Mouse (Mus musculus): ENCODE results near the gene Rfc1. TPM values are rescaled to one million over a fixed set of nuclear protein-coding genes. Genes with fewer than 3 reads are reported as not detected.
A peak's percentile ranks its signal among the peaks of the same experiment; 100 is the strongest.

Gene Rfc1
- total and polyA plus RNA-seq, 2 experiments from 2014 or later, result 18.6 to 31.2 TPM

GRCm38 (mm10) chr5:65250185-65250855, 85.2 kb downstream of the Rfc1 start:
- Histone ChIP-seq H3K4me1 (ENCODE audit: insufficient read depth, low read length) (no peaks in the 10 kb centered on the region), H3K27ac (no peak overlapping the region), H3K4me2 (ENCODE audit: low read depth, low read length) (no peak overlapping the region), H3K4me3 (ENCODE audit: low read length) (no peak overlapping the region), H3K9ac (replicated peaks; ENCODE audit: low read length) (no peak overlapping the region), H3K27me3 (ENCODE audit: insufficient read depth, low read length) (no peaks in the 10 kb centered on the region), H3K36me3 (ENCODE audit: insufficient read depth, low read length) (peaks cover 8% of the 10 kb centered on the region; the same call in 1 of the 2 replicates), H3K9me3 (ENCODE audit: low read length) (no peaks in the 10 kb centered on the region)
- 59% methylated on average over 7 of the region's 7 CpGs for WGBS
- no peak for DNase-seq (ENCODE audit: low spot score)
- no peak for TF ChIP-seq CTCF (IDR thresholded peaks at IDR 0.05; ENCODE audit: low read depth)
- no peak for ATAC-seq

- H3K9ac ChIP-seq (replicated peaks; ENCODE audit: low read length), result no peak overlapping the region
- H3K27ac ChIP-seq, result no peak overlapping the region
- no peaks in the 10 kb centered on the region for H3K9me3 ChIP-seq (ENCODE audit: low read length)
- no peak overlapping the region for H3K4me2 ChIP-seq (ENCODE audit: low read depth, low read length)
- no peak for TF ChIP-seq CTCF (IDR thresholded peaks at IDR 0.05; ENCODE audit: low read depth)
- no peak for ATAC-seq
- WGBS, result 75% methylated on average over 3 of the region's 3 CpGs
- H3K4me1 ChIP-seq (ENCODE audit: insufficient read depth, low read length), result no peaks in the 10 kb centered on the region
- H3K36me3 ChIP-seq (ENCODE audit: insufficient read depth, low read length), result peaks cover 8% of the 10 kb centered on the region; the same call in 1 of the 2 replicates
- DNase-seq (ENCODE audit: low spot score), result no peak
- no peaks in the 10 kb centered on the region for H3K27me3 ChIP-seq (ENCODE audit: insufficient read depth, low read length)
- no peak overlapping the region for H3K4me3 ChIP-seq (ENCODE audit: low read length)
Measured at GRCm38 (mm10) chr5:65247296-65247695, 88.2 kb downstream of the Rfc1 start.

- DNase-seq (ENCODE audit: low spot score) (peak; percentile 80), ATAC-seq (peak; percentile 74)
- Histone ChIP-seq H3K4me2 (ENCODE audit: low read depth, low read length) (no peak overlapping the region), H3K9ac (replicated peaks; ENCODE audit: low read length) (no peak overlapping the region), H3K27me3 (ENCODE audit: insufficient read depth, low read length) (no peaks in the 10 kb centered on the region), H3K27ac (no peak overlapping the region), H3K36me3 (ENCODE audit: insufficient read depth, low read length) (peaks cover 4% of the 10 kb centered on the region; the same call in 1 of the 2 replicates), H3K9me3 (ENCODE audit: low read length) (no peaks in the 10 kb centered on the region), H3K4me3 (ENCODE audit: low read length) (no peak overlapping the region), H3K4me1 (ENCODE audit: insufficient read depth, low read length) (no peaks in the 10 kb centered on the region)
- peak; percentile 66 for TF ChIP-seq CTCF (IDR thresholded peaks at IDR 0.05; ENCODE audit: low read depth)
- 55% methylated on average over 5 of the region's 5 CpGs for WGBS
Measured at GRCm38 (mm10) chr5:65242740-65243139, 92.7 kb downstream of the Rfc1 start.

GRCm38 (mm10) chr5:65231289-65232003, 104.0 kb downstream of the Rfc1 start:
- H3K36me3 ChIP-seq (ENCODE audit: insufficient read depth, low read length), result peaks cover 11% of the 10 kb centered on the region

GRCm38 (mm10) chr5:65224056-65224455, 111.4 kb downstream of the Rfc1 start:
- 92% methylated on average over 5 of the region's 5 CpGs for WGBS
- no peak overlapping the region for H3K27ac ChIP-seq
- DNase-seq (ENCODE audit: low spot score) (no peak), ATAC-seq (no peak)
- peaks cover 27% of the 10 kb centered on the region for H3K36me3 ChIP-seq (ENCODE audit: insufficient read depth, low read length)
- H3K27me3 ChIP-seq (ENCODE audit: insufficient read depth, low read length), result no peaks in the 10 kb centered on the region
- no peak overlapping the region for H3K9ac ChIP-seq (replicated peaks; ENCODE audit: low read length)
- no peak overlapping the region for H3K4me3 ChIP-seq (ENCODE audit: low read length)
- no peaks in the 10 kb centered on the region for H3K9me3 ChIP-seq (ENCODE audit: low read length)
- H3K4me2 ChIP-seq (ENCODE audit: low read depth, low read length), result no peak overlapping the region
- TF ChIP-seq CTCF (IDR thresholded peaks at IDR 0.05; ENCODE audit: low read depth), result no peak
- no peaks in the 10 kb centered on the region for H3K4me1 ChIP-seq (ENCODE audit: insufficient read depth, low read length)

More at GRCm38 (mm10) chr5:65231289-65232003, 104.0 kb downstream of the Rfc1 start:
- H3K4me2 ChIP-seq (ENCODE audit: low read depth, low read length), result no peak overlapping the region
- H3K27ac ChIP-seq, result no peak overlapping the region
- H3K9me3 ChIP-seq (ENCODE audit: low read length), result no peaks in the 10 kb centered on the region
- ATAC-seq (no peak), DNase-seq (ENCODE audit: low spot score) (no peak)
- TF ChIP-seq CTCF (IDR thresholded peaks at IDR 0.05; ENCODE audit: low read depth), result no peak
- H3K4me1 ChIP-seq (ENCODE audit: insufficient read depth, low read length), result no peaks in the 10 kb centered on the region
- no peaks in the 10 kb centered on the region for H3K27me3 ChIP-seq (ENCODE audit: insufficient read depth, low read length)
- 75% methylated on average over 12 of the region's 12 CpGs for WGBS
- H3K4me3 ChIP-seq (ENCODE audit: low read length), result no peak overlapping the region
- no peak overlapping the region for H3K9ac ChIP-seq (replicated peaks; ENCODE audit: low read length)

- H3K27ac ChIP-seq, result no peak overlapping the region
- no peak for TF ChIP-seq CTCF (IDR thresholded peaks at IDR 0.05; ENCODE audit: low read depth)
- H3K9me3 ChIP-seq (ENCODE audit: low read length), result no peaks in the 10 kb centered on the region
- no peaks in the 10 kb centered on the region for H3K27me3 ChIP-seq (ENCODE audit: insufficient read depth, low read length)
- no peaks in the 10 kb centered on the region for H3K4me1 ChIP-seq (ENCODE audit: insufficient read depth, low read length)
- no peak overlapping the region for H3K4me2 ChIP-seq (ENCODE audit: low read depth, low read length)
- 93% methylated on average over 7 of the region's 7 CpGs for WGBS
- DNase-seq (ENCODE audit: low spot score) (no peak), ATAC-seq (no peak)
- no peak overlapping the region for H3K9ac ChIP-seq (replicated peaks; ENCODE audit: low read length)
- peaks cover 24% of the 10 kb centered on the region for H3K36me3 ChIP-seq (ENCODE audit: insufficient read depth, low read length)
- H3K4me3 ChIP-seq (ENCODE audit: low read length), result no peak overlapping the region
Measured at GRCm38 (mm10) chr5:65221037-65221436, 114.4 kb downstream of the Rfc1 start.
